ENCODE assay signal across 19 mouse cellular contexts in the genomic region with DNA sequence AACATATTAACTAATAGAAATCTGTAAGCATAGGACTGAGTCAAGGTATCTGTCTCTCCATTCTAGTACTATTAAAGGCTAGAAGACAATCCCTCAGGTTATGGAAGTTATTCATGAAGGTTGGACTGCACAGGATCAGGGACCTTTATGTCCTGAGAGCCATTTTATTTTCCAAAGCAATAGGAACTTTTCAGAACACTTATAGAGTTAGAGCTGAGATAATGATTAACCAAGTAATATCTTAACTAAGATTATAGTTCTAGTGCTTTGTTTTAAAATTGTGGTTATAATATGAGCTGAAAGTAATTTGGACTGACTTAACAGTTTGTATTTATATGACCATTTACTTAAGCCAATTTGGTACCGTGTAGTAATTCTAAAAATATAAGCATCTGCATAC.
A peak's percentile ranks its signal among the peaks of the same experiment; 100 is the strongest.
DNase-seq lines count a peak whose midpoint lies in the region; ATAC-seq and TF ChIP-seq lines count a peak whose summit lies in the region.
"Had no signal": no experiment of that assay in that cellular context is flagged by ENCODE, and none has a peak within 500 bp of the region (broad histone marks: within the 10 kb centered on the region; RNA-seq: fewer than 3 reads in every experiment).

No protein-coding gene starts in this region.

- H3K4me2 ChIP-seq in intestine, embryonic 15.5 days (replicated peaks), result no peak overlapping the region
- H3K4me2 ChIP-seq in intestine, postnatal 0 days (replicated peaks; ENCODE audit: low read depth), result no peak overlapping the region
- no peak overlapping the region for H3K4me2 ChIP-seq in intestine, embryonic 16.5 days (ENCODE audit: low read depth, low read length)
- H3K4me2 ChIP-seq in liver, embryonic 11.5 days, result no peak overlapping the region

- H3K9me3 ChIP-seq in intestine, embryonic 15.5 days, result no peaks in the 10 kb centered on the region
- no peaks in the 10 kb centered on the region for H3K9me3 ChIP-seq in intestine, postnatal 0 days (ENCODE audit: control insufficient read depth)
- H3K9me3 ChIP-seq in intestine, embryonic 16.5 days (ENCODE audit: control insufficient read depth, low read length), result no peaks in the 10 kb centered on the region
- H3K9me3 ChIP-seq in liver, embryonic 11.5 days (ENCODE audit: control insufficient read depth, low read length), result no peaks in the 10 kb centered on the region

- DNase-seq in liver, embryonic 11.5 days (ENCODE audit: low spot score), result no peak
- DNase-seq: adrenal gland, adult 2 months; adrenal gland, adult 8-10 months; adrenal gland, postnatal 10 days; adrenal gland, postnatal 14 days; adrenal gland, postnatal 25 days; adrenal gland, postnatal 36 days; B cell, adult 2 months; cerebellum, adult 11 months; cerebellum, adult 11-12 months; cerebellum, adult 18-20 months had no signal

- no peaks in the 10 kb centered on the region for H3K36me3 ChIP-seq in intestine, embryonic 15.5 days
- H3K36me3 ChIP-seq in intestine, postnatal 0 days (ENCODE audit: control insufficient read depth, insufficient read depth), result no peaks in the 10 kb centered on the region
- no peaks in the 10 kb centered on the region for H3K36me3 ChIP-seq in intestine, embryonic 16.5 days (ENCODE audit: control insufficient read depth, insufficient read depth, low read length)
- no peaks in the 10 kb centered on the region for H3K36me3 ChIP-seq in liver, embryonic 11.5 days (ENCODE audit: control insufficient read depth, insufficient read depth, low read length)
- H3K36me3 ChIP-seq: G1E had no signal

- H3K9ac ChIP-seq in intestine, embryonic 15.5 days, result no peak overlapping the region
- H3K9ac ChIP-seq in intestine, postnatal 0 days (ENCODE audit: low read depth, low read length), result no peak overlapping the region
- H3K9ac ChIP-seq in intestine, embryonic 16.5 days (ENCODE audit: low read depth, low read length), result no peak overlapping the region
- no peak overlapping the region for H3K9ac ChIP-seq in liver, embryonic 11.5 days (ENCODE audit: low read depth, low read length)

- no peak for TF ChIP-seq CTCF in intestine, postnatal 0 days (IDR thresholded peaks at IDR 0.05; ENCODE audit: low read depth)

- WGBS in intestine, embryonic 15.5 days, result 63% methylated on average over 1 of the region's 1 CpGs
- WGBS in intestine, postnatal 0 days, result 22% methylated on average over 1 of the region's 1 CpGs
- WGBS in intestine, embryonic 16.5 days, result 73% methylated on average over 1 of the region's 1 CpGs
- 84% methylated on average over 1 of the region's 1 CpGs for WGBS in liver, embryonic 11.5 days

- H3K4me3 ChIP-seq in intestine, embryonic 15.5 days (replicated peaks), result no peak overlapping the region
- H3K4me3 ChIP-seq in intestine, postnatal 0 days (ENCODE audit: low read depth, low read length), result no peak overlapping the region
- no peak overlapping the region for H3K4me3 ChIP-seq in intestine, embryonic 16.5 days (ENCODE audit: low read length)
- H3K4me3 ChIP-seq in liver, embryonic 11.5 days (ENCODE audit: low read depth, low read length), result no peak overlapping the region

- no peaks in the 10 kb centered on the region for H3K27me3 ChIP-seq in intestine, embryonic 15.5 days (replicated peaks)
- no peaks in the 10 kb centered on the region for H3K27me3 ChIP-seq in intestine, postnatal 0 days (replicated peaks; ENCODE audit: control insufficient read depth, insufficient read depth, low read length)
- no peaks in the 10 kb centered on the region for H3K27me3 ChIP-seq in intestine, embryonic 16.5 days (replicated peaks; ENCODE audit: control insufficient read depth, insufficient read depth, low read length)
- H3K27me3 ChIP-seq in liver, embryonic 11.5 days (replicated peaks; ENCODE audit: control insufficient read depth, insufficient read depth, low read length), result no peaks in the 10 kb centered on the region
- H3K27me3 ChIP-seq: CH12.LX, Patski had no signal

- H3K27ac ChIP-seq in intestine, embryonic 15.5 days, result no peak overlapping the region
- H3K27ac ChIP-seq in intestine, postnatal 0 days (ENCODE audit: low read depth, low read length), result no peak overlapping the region
- H3K27ac ChIP-seq in intestine, embryonic 16.5 days (ENCODE audit: low read length), result no peak overlapping the region
- H3K27ac ChIP-seq in liver, embryonic 11.5 days (ENCODE audit: low read depth, low read length), result no peak overlapping the region

- no peaks in the 10 kb centered on the region for H3K4me1 ChIP-seq in intestine, embryonic 15.5 days (replicated peaks)
- H3K4me1 ChIP-seq in intestine, postnatal 0 days (replicated peaks; ENCODE audit: control insufficient read depth, insufficient read depth, low read length), result no peaks in the 10 kb centered on the region
- no peaks in the 10 kb centered on the region for H3K4me1 ChIP-seq in intestine, embryonic 16.5 days (ENCODE audit: control insufficient read depth, insufficient read depth, low read length)
- H3K4me1 ChIP-seq in liver, embryonic 11.5 days (replicated peaks; ENCODE audit: control insufficient read depth, insufficient read depth, low read length), result no peaks in the 10 kb centered on the region

- ATAC-seq in intestine, embryonic 15.5 days, result 0 out of 2 replicates have a peak, but pooled peaks have one; percentile 63
- no peak for ATAC-seq in intestine, postnatal 0 days
- ATAC-seq in intestine, embryonic 16.5 days, result peak; percentile 59; the same call in 1 of the 2 replicates
- no peak for ATAC-seq in liver, embryonic 11.5 days (replicated peaks; ENCODE audit: low FRiP score)
- ATAC-seq: activated CD4-positive, CD25-positive, alpha-beta regulatory T cell, adult 4 months; CD4-positive, CD25-positive, alpha-beta regulatory T cell, adult 4 months; Patski had no signal

Comparison
In these comparisons a context has a peak if more than half of its experiments do, and no peak if none do; other contexts are left out.
1. ATAC-seq: peak in intestine, embryonic 15.5 days (single experiment) and intestine, embryonic 16.5 days (single experiment); none in intestine, postnatal 0 days (single experiment) and liver, embryonic 11.5 days (single experiment).